Mouse (Mus musculus): ENCODE measurements around the gene Kcnip3.

Kcnip3 gene

GRCm38 (mm10) chr2:127470183-127470582 is 51.7 kb downstream of the Kcnip3 start:
- no peak for DNase-seq

GRCm38 (mm10) chr2:127462314-127462713 is 59.6 kb downstream of the Kcnip3 start:
- DNase-seq = peak; percentile 47 to 71

GRCm38 (mm10) chr2:127461351-127461750 is 60.5 kb downstream of the Kcnip3 start:
- no peak for DNase-seq

GRCm38 (mm10) chr2:127459341-127459740 is 62.6 kb downstream of the Kcnip3 start:
- no peak for DNase-seq

- peak; percentile 61 to 78 for DNase-seq
Observed at GRCm38 (mm10) chr2:127453764-127454163, 68.1 kb downstream of the Kcnip3 start.

- DNase-seq = no peak
Observed at GRCm38 (mm10) chr2:127453141-127453540, 68.8 kb downstream of the Kcnip3 start.

GRCm38 (mm10) chr2:127451748-127452147 is 70.1 kb downstream of the Kcnip3 start:
- no peak for DNase-seq

GRCm38 (mm10) chr2:127449691-127450090 is 72.2 kb downstream of the Kcnip3 start:
- DNase-seq = no peak

GRCm38 (mm10) chr2:127446847-127447246 is 75.0 kb downstream of the Kcnip3 start:
- no peak for DNase-seq

- peak; percentile 91 to 92 for DNase-seq
Observed at GRCm38 (mm10) chr2:127444055-127444789, 77.7 kb downstream of the Kcnip3 start, which contains the start of gene Fahd2a. Gene Fahd2a, minus strand, starts transcription at chr2:127444565.

- no peak for DNase-seq
Observed at GRCm38 (mm10) chr2:127437697-127438096, 84.2 kb downstream of the Kcnip3 start.

GRCm38 (mm10) chr2:127435554-127435953 is 86.3 kb downstream of the Kcnip3 start:
- DNase-seq = no peak

- peak in 1 of 2 experiments; percentile 43 for DNase-seq
Observed at GRCm38 (mm10) chr2:127435135-127435534, 86.8 kb downstream of the Kcnip3 start.

- no peak for DNase-seq
Observed at GRCm38 (mm10) chr2:127433487-127434295, 88.2 kb downstream of the Kcnip3 start.

GRCm38 (mm10) chr2:127430238-127430637 is 91.7 kb downstream of the Kcnip3 start:
- peak in 1 of 2 experiments; percentile 41 for DNase-seq

- peak in 1 of 2 experiments; percentile 33 for DNase-seq
Observed at GRCm38 (mm10) chr2:127424977-127425376, 96.9 kb downstream of the Kcnip3 start, which contains the start of gene Gpat2. Gene Gpat2, plus strand, starts transcription at chr2:127425199.

GRCm38 (mm10) chr2:127418266-127418970 is 103.5 kb downstream of the Kcnip3 start:
- DNase-seq = no peak

- DNase-seq = no peak
Observed at GRCm38 (mm10) chr2:127416706-127417105, 105.2 kb downstream of the Kcnip3 start.

- DNase-seq = no peak
Observed at GRCm38 (mm10) chr2:127415806-127416205, 106.1 kb downstream of the Kcnip3 start.

- DNase-seq = no peak
Observed at GRCm38 (mm10) chr2:127411126-127411525, 110.8 kb downstream of the Kcnip3 start.
